In the genomic region with DNA sequence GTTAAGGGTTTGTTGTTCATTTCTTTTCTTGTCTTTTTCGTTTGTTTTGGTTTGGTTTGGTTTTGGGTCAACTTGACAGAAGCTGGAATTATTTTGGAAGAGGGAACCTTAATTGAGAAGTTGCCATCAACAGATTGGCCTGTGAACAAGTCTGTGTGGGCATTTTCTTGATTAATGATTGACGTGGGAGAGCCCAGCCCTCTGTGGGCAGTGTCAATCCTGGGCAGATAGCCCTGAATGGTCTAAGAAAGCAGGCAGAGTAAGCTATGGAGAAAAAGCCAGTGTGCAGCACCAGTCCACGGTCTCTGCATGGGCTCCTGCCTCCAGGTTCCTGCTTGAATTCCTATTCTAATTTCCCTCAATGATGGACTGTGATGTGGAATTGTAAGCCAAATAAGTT, we compare ENCODE assay signal across 16 mouse cellular contexts.
DNase-seq lines count a peak whose midpoint lies in the region; ATAC-seq and TF ChIP-seq lines count a peak whose summit lies in the region.
"Had no signal": no experiment of that assay in that cellular context is flagged by ENCODE, and none has a peak within 500 bp of the region (broad histone marks: within the 10 kb centered on the region; RNA-seq: fewer than 3 reads in every experiment).

No protein-coding gene starts in this region.

- no peaks in the 10 kb centered on the region for H3K27me3 ChIP-seq in kidney, embryonic 14.5 days (ENCODE audit: control insufficient read depth, insufficient read depth, low read length)
- no peaks in the 10 kb centered on the region for H3K27me3 ChIP-seq in kidney, adult 2 months (replicated peaks; ENCODE audit: control insufficient read depth, insufficient read depth, low read length)
- no peaks in the 10 kb centered on the region for H3K27me3 ChIP-seq in kidney, embryonic 16.5 days (ENCODE audit: insufficient read depth, low read length)
- H3K27me3 ChIP-seq: embryonic facial prominence, embryonic 12.5 days; forebrain, embryonic 12.5 days; heart, embryonic 12.5 days had no signal

- no peak for TF ChIP-seq CTCF in kidney, adult 2 months (conservative IDR thresholded peaks at IDR 0.05; ENCODE audit: insufficient read depth, insufficient read length, low read depth, low read length)

- 71% methylated on average over 3 of the region's 3 CpGs for WGBS in kidney, embryonic 14.5 days
- WGBS in kidney, adult 2 months = 57% methylated on average over 3 of the region's 3 CpGs
- whole genome bisulfite sequencing in kidney, embryonic 16.5 days = 81% methylated on average over 3 of the region's 3 CpGs

- no peak overlapping the region for H3K9ac ChIP-seq in kidney, embryonic 14.5 days (ENCODE audit: low read depth, low read length)
- H3K9ac ChIP-seq in kidney, embryonic 16.5 days (replicated peaks; ENCODE audit: low read length) = no peak overlapping the region
- H3K9ac ChIP-seq: embryonic facial prominence, embryonic 12.5 days; forebrain, embryonic 12.5 days; heart, embryonic 12.5 days had no signal

- H3K9me3 ChIP-seq in kidney, embryonic 14.5 days (ENCODE audit: control insufficient read depth, low read length) = no peaks in the 10 kb centered on the region
- no peaks in the 10 kb centered on the region for H3K9me3 ChIP-seq in kidney, embryonic 16.5 days (ENCODE audit: low read length)
- H3K9me3 ChIP-seq: embryonic facial prominence, embryonic 12.5 days; forebrain, embryonic 12.5 days; heart, embryonic 12.5 days had no signal

- ATAC-seq in kidney, embryonic 14.5 days (ENCODE audit: low FRiP score, low TSS enrichment) = no peak
- peak; percentile 74; the same call in 1 of the 2 replicates for ATAC-seq in kidney, embryonic 16.5 days (ENCODE audit: low FRiP score, low TSS enrichment)
- no peak for ATAC-seq in granulocyte monocyte progenitor cell, adult 5-6 weeks (replicated peaks; ENCODE audit: poor library complexity, severe bottlenecking)
- ATAC-seq: forebrain, embryonic 16.5 days had no signal

- no peaks in the 10 kb centered on the region for H3K4me1 ChIP-seq in kidney, embryonic 14.5 days (ENCODE audit: control insufficient read depth, insufficient read depth, low read length)
- H3K4me1 ChIP-seq in kidney, adult 2 months (ENCODE audit: control insufficient read depth, insufficient read depth, low read length) = no peaks in the 10 kb centered on the region; the same call in 1 of the 2 replicates
- peaks cover 7% of the 10 kb centered on the region; the same call in 1 of the 2 replicates for H3K4me1 ChIP-seq in kidney, embryonic 16.5 days (ENCODE audit: insufficient read depth, low read length)
- H3K4me1 ChIP-seq: embryonic facial prominence, embryonic 12.5 days had no signal

- no peak overlapping the region for H3K4me2 ChIP-seq in kidney, embryonic 14.5 days (replicated peaks; ENCODE audit: low read depth, low read length)
- H3K4me2 ChIP-seq in kidney, embryonic 16.5 days (replicated peaks; ENCODE audit: low read depth, low read length) = no peak overlapping the region
- H3K4me2 ChIP-seq: embryonic facial prominence, embryonic 12.5 days; forebrain, embryonic 12.5 days; heart, embryonic 12.5 days had no signal

- peak; percentile 39 for DNase-seq in kidney, adult 11 months
- peak; percentile 63 for DNase-seq in kidney, adult 2 months
- DNase-seq in kidney, postnatal 36 days = peak; percentile 47 to 54
- no peak for DNase-seq in adrenal gland, adult 8-10 months
- DNase-seq: adrenal gland, postnatal 14 days; cerebellum, adult 11-12 months; cerebellum, adult 9-10 months; cerebellum, postnatal 25 days; gastrocnemius, postnatal 10 days had no signal

- H3K36me3 ChIP-seq in kidney, embryonic 14.5 days (ENCODE audit: control insufficient read depth, insufficient read depth, low read length) = no peaks in the 10 kb centered on the region
- H3K36me3 ChIP-seq in kidney, adult 2 months (ENCODE audit: control insufficient read depth, insufficient read depth, low read length) = no peaks in the 10 kb centered on the region
- H3K36me3 ChIP-seq in kidney, embryonic 16.5 days (ENCODE audit: insufficient read depth, low read length) = no peaks in the 10 kb centered on the region
- H3K36me3 ChIP-seq: embryonic facial prominence, embryonic 12.5 days; forebrain, embryonic 12.5 days; heart, embryonic 12.5 days had no signal

- H3K4me3 ChIP-seq in kidney, embryonic 14.5 days (ENCODE audit: low read length) = no peak overlapping the region
- H3K4me3 ChIP-seq in kidney, adult 2 months (ENCODE audit: insufficient read depth, low read depth, low read length) = no peak overlapping the region
- H3K4me3 ChIP-seq in kidney, embryonic 16.5 days (ENCODE audit: low read length) = no peak overlapping the region
- H3K4me3 ChIP-seq: embryonic facial prominence, embryonic 12.5 days; forebrain, embryonic 12.5 days; heart, embryonic 12.5 days had no signal

- no peak for TF ChIP-seq POLR2A in kidney, adult 2 months (IDR thresholded peaks at IDR 0.05; ENCODE audit: low read depth, low read length)

- H3K27ac ChIP-seq in kidney, embryonic 14.5 days (ENCODE audit: low read depth, low read length) = no peak overlapping the region
- no peak overlapping the region for H3K27ac ChIP-seq in kidney, adult 2 months (ENCODE audit: insufficient read depth, low read depth, low read length)
- H3K27ac ChIP-seq in kidney, embryonic 16.5 days (ENCODE audit: low read length) = no peak overlapping the region
- H3K27ac ChIP-seq: embryonic facial prominence, embryonic 12.5 days; forebrain, embryonic 12.5 days had no signal
